Mouse (Mus musculus) liver, embryonic 15.5 days (tissue): ENCODE data around the gene Kit. TPM values are rescaled to one million over a fixed set of nuclear protein-coding genes. Genes with fewer than 3 reads are reported as not detected.

Experiments used
- ATAC-seq: fragments of 200-750 bp; cut with Nextera tagmentation; 2 replicates; pipeline ENCODE4 v1.8.0; 2017; ENCODE audit warnings: moderate number of reproducible peaks, mild to moderate bottlenecking, moderate library complexity; ENCODE audit not compliant: insufficient read depth
- H3K27ac ChIP-seq: fragments of 300-500 bp; sonication (generic); replicated peaks from 2 replicates; pipeline ENCODE4 v1.5.1; 2015; ENCODE audit warnings: mild to moderate bottlenecking, inconsistent platforms
- H3K27me3 ChIP-seq: fragments of 300-500 bp; sonication (generic); 2 replicates; pipeline ENCODE4 v1.6.1; 2015; ENCODE audit warnings: mild to moderate bottlenecking, inconsistent platforms
- H3K36me3 ChIP-seq: fragments of 300-500 bp; sonication (generic); replicated peaks from 2 replicates; pipeline ENCODE4 v1.6.1; 2015; ENCODE audit warnings: moderate library complexity, mild to moderate bottlenecking, inconsistent platforms
- H3K4me1 ChIP-seq: fragments of 300-500 bp; sonication (generic); replicated peaks from 2 replicates; pipeline ENCODE4 v1.6.1; 2015; ENCODE audit warnings: inconsistent platforms
- H3K4me2 ChIP-seq: fragments of 300-500 bp; sonication (generic); 2 replicates; pipeline ENCODE4 v1.6.1; 2015; ENCODE audit warnings: moderate library complexity, mild to moderate bottlenecking, inconsistent platforms
- H3K4me3 ChIP-seq: fragments of 300-500 bp; sonication (generic); replicated peaks from 2 replicates; pipeline ENCODE4 v1.5.1; 2015; ENCODE audit warnings: mild to moderate bottlenecking, inconsistent platforms
- H3K9ac ChIP-seq: fragments of 300-500 bp; sonication (generic); 2 replicates; pipeline ENCODE4 v1.6.1; 2015; ENCODE audit warnings: moderate library complexity, mild to moderate bottlenecking, inconsistent platforms
- H3K9me3 ChIP-seq: fragments of 300-500 bp; sonication (generic); replicated peaks from 2 replicates; pipeline ENCODE4 v1.6.1; 2016; ENCODE audit warnings: inconsistent platforms
- WGBS: fragments of 180-500 bp; shearing (Covaris S2); methylation state at CpG from one replicate; pipeline ENCODE4 v1.1.7; 2015; ENCODE audit warnings: mixed read lengths; ENCODE audit not compliant: insufficient replicate concordance; 5-methylcytosine and 5-hydroxymethylcytosine counted together
- polyA plus RNA-seq: library from polyadenylated mRNA; unstranded; fragments of >200 nt; fragmentation: Nextera tagmentation; extraction: Ambion mirVana; gene quantifications from 2 replicates; pipeline ENCODE4 v1.2.1, GENCODE M21; 2015

Kit gene
- polyA plus RNA-seq, 1 experiment from 2014 or later, result 13.9 TPM

GRCm38 (mm10) chr5:75561231-75561630, 13.5 kb upstream of the Kit start:
- Histone ChIP-seq H3K36me3 (no peaks in the 10 kb centered on the region), H3K4me3 (no peak overlapping the region), H3K9me3 (no peaks in the 10 kb centered on the region), H3K4me2 (no peak overlapping the region), H3K4me1 (0 out of 2 replicates have a peak, but pooled peaks cover 5% of the 10 kb centered on the region), H3K27me3 (no peaks in the 10 kb centered on the region), H3K27ac (no peak overlapping the region), H3K9ac (no peak overlapping the region)
- WGBS, result 68% methylated on average over 2 of the region's 2 CpGs
- ATAC-seq, result no peak

- Histone ChIP-seq H3K9ac (peak overlapping the region; percentile 42; the same call in 1 of the 2 replicates), H3K9me3 (no peaks in the 10 kb centered on the region), H3K4me1 (peaks cover 51% of the 10 kb centered on the region), H3K27ac (no peak overlapping the region), H3K4me3 (peak overlapping the region; percentile 65), H3K4me2 (peak overlapping the region; percentile 94), H3K36me3 (no peaks in the 10 kb centered on the region), H3K27me3 (peaks cover 41% of the 10 kb centered on the region)
- ATAC-seq, result peak; percentile 37; the same call in 1 of the 2 replicates
- WGBS, result 4% methylated on average over 27 of the region's 27 CpGs
Observed at GRCm38 (mm10) chr5:75574151-75574851, 415 bp upstream of the Kit start.

GRCm38 (mm10) chr5:75575567-75576515, 1.1 kb downstream of the Kit start:
- H3K4me3 ChIP-seq, result peak overlapping the region; percentile 65
- no peaks in the 10 kb centered on the region for H3K36me3 ChIP-seq
- peak overlapping the region; percentile 94 for H3K4me2 ChIP-seq
- peak overlapping the region; percentile 54 for H3K9ac ChIP-seq
- peaks cover 66% of the 10 kb centered on the region for H3K4me1 ChIP-seq
- ATAC-seq, result no peak
- H3K27me3 ChIP-seq, result peaks cover 41% of the 10 kb centered on the region
- H3K9me3 ChIP-seq, result no peaks in the 10 kb centered on the region
- under 1% methylated on average over 53 of the region's 53 CpGs for WGBS
- H3K27ac ChIP-seq, result peak overlapping the region; percentile 38; the same call in 1 of the 2 replicates

- Histone ChIP-seq H3K27me3 (peaks cover 41% of the 10 kb centered on the region), H3K4me3 (peak overlapping the region; percentile 65), H3K4me2 (peak overlapping the region; percentile 94), H3K36me3 (no peaks in the 10 kb centered on the region), H3K9me3 (no peaks in the 10 kb centered on the region), H3K9ac (no peak overlapping the region), H3K27ac (no peak overlapping the region), H3K4me1 (peaks cover 74% of the 10 kb centered on the region)
- no peak for ATAC-seq
- WGBS, result 9% methylated on average over 6 of the region's 6 CpGs
Observed at GRCm38 (mm10) chr5:75576741-75577140, 2.0 kb downstream of the Kit start.

DNA sequence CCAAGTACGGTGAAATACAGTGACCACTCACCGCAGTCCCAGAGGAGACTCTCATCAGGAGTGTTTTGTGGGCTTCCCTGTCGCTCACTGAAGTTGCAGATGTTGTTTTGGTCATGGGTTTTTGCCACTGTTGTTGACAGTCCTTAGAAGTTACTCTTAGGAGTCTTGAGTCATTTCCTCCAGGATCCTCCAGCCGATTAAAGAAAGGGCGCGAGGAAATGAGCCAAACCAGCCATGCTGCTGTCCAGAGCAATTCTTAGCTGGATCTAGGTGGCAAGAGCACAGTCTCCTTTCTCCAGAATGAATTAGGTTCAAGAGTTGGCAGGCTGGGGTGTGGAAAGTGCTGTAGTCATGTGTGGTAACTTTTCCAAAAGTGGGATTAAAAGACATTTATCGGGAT, 3.4 kb downstream of the Kit start:
- Histone ChIP-seq H3K9ac (0 out of 2 replicates have a peak overlapping the region, but pooled peaks have one; percentile 23), H3K27ac (no peak overlapping the region; the same call in 1 of the 2 replicates), H3K27me3 (peaks cover 41% of the 10 kb centered on the region), H3K4me3 (peak overlapping the region; percentile 65), H3K4me1 (peaks cover 78% of the 10 kb centered on the region), H3K36me3 (no peaks in the 10 kb centered on the region), H3K9me3 (no peaks in the 10 kb centered on the region), H3K4me2 (peak overlapping the region; percentile 94)
- ATAC-seq, result no peak
- 15% methylated on average over 7 of the region's 7 CpGs for WGBS

- peaks cover 77% of the 10 kb centered on the region for H3K4me1 ChIP-seq
- H3K27ac ChIP-seq, result peak overlapping the region; percentile 22; the same call in 1 of the 2 replicates
- 15% methylated on average over 5 of the region's 5 CpGs for WGBS
- H3K27me3 ChIP-seq, result peaks cover 35% of the 10 kb centered on the region
- H3K4me2 ChIP-seq, result peak overlapping the region; percentile 94
- H3K4me3 ChIP-seq, result peak overlapping the region; percentile 7; the same call in 1 of the 2 replicates
- H3K36me3 ChIP-seq, result no peaks in the 10 kb centered on the region
- no peak for ATAC-seq
- H3K9ac ChIP-seq, result no peak overlapping the region
- no peaks in the 10 kb centered on the region for H3K9me3 ChIP-seq
Observed at GRCm38 (mm10) chr5:75579244-75579643, 4.5 kb downstream of the Kit start.

DNA sequence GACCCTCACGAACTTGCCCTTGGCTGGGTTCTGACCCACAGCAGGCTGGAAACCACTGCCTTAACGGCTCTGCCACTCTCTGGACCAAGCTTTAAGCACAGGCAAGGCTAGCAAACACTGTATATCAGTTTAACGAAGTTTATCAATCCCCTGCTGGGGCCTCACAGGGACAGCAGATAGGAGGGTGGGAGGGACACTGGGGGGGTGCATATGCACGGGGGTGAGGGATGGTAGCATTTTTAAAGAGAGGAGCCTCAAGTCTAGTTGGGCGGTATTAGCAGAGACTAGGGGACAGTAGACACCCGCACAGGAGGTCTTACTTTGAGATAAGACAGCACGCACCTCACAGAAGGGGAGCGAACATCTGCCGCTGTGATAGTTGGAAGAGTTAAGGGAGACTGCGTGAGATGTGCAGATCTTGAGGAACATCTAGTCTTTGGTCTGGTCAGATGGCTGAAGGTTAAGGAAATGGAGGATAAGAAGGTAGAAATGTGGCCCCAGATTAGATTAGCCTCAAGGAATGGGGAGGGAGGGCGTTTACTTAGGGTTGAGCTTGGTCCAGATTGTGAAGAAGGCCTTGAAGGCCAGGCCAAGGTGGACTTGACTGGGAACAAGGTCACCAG, 5.0 kb downstream of the Kit start:
- Histone ChIP-seq H3K4me2 (peak overlapping the region; percentile 94), H3K4me1 (peaks cover 72% of the 10 kb centered on the region)
- WGBS, result 10% methylated on average over 11 of the region's 11 CpGs

GRCm38 (mm10) chr5:75581926-75582325, 7.2 kb downstream of the Kit start:
- peak overlapping the region; percentile 4 for H3K4me2 ChIP-seq
- no peaks in the 10 kb centered on the region for H3K9me3 ChIP-seq
- 7% methylated on average over 7 of the region's 7 CpGs for WGBS

More for the DNA sequence above, 5.0 kb downstream of the Kit start:
- Histone ChIP-seq H3K27me3 (peaks cover 30% of the 10 kb centered on the region), H3K9ac (no peak overlapping the region), H3K27ac (peak overlapping the region; percentile 33; the same call in 1 of the 2 replicates), H3K36me3 (no peaks in the 10 kb centered on the region), H3K9me3 (no peaks in the 10 kb centered on the region), H3K4me3 (peak overlapping the region; percentile 7; the same call in 1 of the 2 replicates)
- ATAC-seq, result peak; percentile 76

GRCm38 (mm10) chr5:75587781-75588180, 13.1 kb downstream of the Kit start:
- no peak overlapping the region for H3K27ac ChIP-seq
- no peaks in the 10 kb centered on the region for H3K9me3 ChIP-seq
- H3K4me2 ChIP-seq, result no peak overlapping the region
- H3K36me3 ChIP-seq, result no peaks in the 10 kb centered on the region
- H3K4me1 ChIP-seq, result no peaks in the 10 kb centered on the region; the same call in none of the 2 replicates
- H3K27me3 ChIP-seq, result no peaks in the 10 kb centered on the region
- WGBS, result 65% methylated on average over 4 of the region's 4 CpGs
- no peak overlapping the region for H3K4me3 ChIP-seq
- ATAC-seq, result no peak
- no peak overlapping the region for H3K9ac ChIP-seq

More at GRCm38 (mm10) chr5:75581926-75582325, 7.2 kb downstream of the Kit start:
- H3K9ac ChIP-seq, result no peak overlapping the region
- H3K36me3 ChIP-seq, result no peaks in the 10 kb centered on the region
- no peak for ATAC-seq
- H3K4me3 ChIP-seq, result no peak overlapping the region
- H3K27ac ChIP-seq, result no peak overlapping the region
- peaks cover 50% of the 10 kb centered on the region for H3K4me1 ChIP-seq
- H3K27me3 ChIP-seq, result peaks cover 10% of the 10 kb centered on the region; the same call in 1 of the 2 replicates

GRCm38 (mm10) chr5:75589552-75590346, 15.0 kb downstream of the Kit start:
- H3K27ac ChIP-seq, result no peak overlapping the region
- no peaks in the 10 kb centered on the region for H3K27me3 ChIP-seq
- H3K9ac ChIP-seq, result no peak overlapping the region
- H3K36me3 ChIP-seq, result no peaks in the 10 kb centered on the region
- no peak for ATAC-seq
- H3K4me3 ChIP-seq, result no peak overlapping the region
- H3K4me2 ChIP-seq, result no peak overlapping the region
- 66% methylated on average over 15 of the region's 15 CpGs for WGBS
- H3K9me3 ChIP-seq, result no peaks in the 10 kb centered on the region
- H3K4me1 ChIP-seq, result peaks cover 3% of the 10 kb centered on the region
